Mouse (Mus musculus) heart, adult 11 months (tissue): ENCODE measurements at regions not wholly inside any gene's neighbourhood (a gene's known extent, or its start where the extent isn't known, plus 50 kb on each side); places are given as distances from the start of the nearest gene placed in this dataset.
A peak's percentile ranks its signal among the peaks of the same experiment; 100 is the strongest.

ENCODE experiments used
- DNase-seq: peaks from one replicate; pipeline ENCODE4 v3.0.0; 2022

DNA sequence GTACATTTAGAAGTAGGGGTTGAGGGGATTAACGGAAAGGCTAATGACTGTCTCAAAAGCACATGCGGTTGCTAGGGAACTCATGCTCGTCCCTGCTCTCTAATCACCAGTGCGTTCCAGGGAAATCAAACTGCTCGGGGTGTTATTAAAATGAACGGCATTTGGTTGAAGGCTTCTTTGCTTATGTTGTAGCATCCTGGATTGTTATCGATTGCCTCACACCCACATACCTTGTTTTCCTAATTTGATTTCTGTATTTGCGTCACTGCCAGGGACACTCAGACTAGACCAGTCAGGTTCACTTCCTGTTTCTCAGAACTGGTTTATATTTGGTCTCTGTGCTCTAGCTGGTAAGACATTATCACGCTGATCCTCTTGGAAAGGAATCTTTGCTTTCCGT, 177.0 kb upstream of the Mkln1 start:
- peak; percentile 97 for DNase-seq

DNA sequence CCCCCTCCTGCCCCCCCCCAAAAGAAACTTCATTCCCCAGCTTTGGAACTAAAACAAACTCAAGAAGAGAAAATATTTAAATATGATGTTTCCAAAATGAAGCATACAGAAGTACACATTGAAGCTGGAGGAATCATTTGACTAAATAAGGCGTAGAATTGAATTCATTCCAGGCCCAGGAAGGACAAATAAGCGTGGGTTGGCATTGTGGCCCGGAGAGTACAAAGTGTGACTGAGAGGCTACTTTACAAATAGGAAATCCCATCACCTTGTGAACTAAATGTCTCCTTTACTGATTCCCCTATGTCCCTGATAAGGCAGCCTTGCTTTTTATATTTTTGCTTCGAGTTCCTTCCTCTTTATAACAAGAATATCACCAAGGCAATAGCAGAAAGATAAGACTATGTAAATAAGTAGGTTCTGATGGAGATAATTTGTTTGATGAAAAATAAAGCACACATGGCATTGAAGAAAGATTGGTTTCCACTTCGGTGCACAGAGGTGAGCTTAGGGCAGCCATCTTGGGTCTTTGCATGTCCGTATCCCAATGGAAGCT, 176.4 kb upstream of the Mkln1 start:
- DNase-seq, result peak; percentile 92

DNA sequence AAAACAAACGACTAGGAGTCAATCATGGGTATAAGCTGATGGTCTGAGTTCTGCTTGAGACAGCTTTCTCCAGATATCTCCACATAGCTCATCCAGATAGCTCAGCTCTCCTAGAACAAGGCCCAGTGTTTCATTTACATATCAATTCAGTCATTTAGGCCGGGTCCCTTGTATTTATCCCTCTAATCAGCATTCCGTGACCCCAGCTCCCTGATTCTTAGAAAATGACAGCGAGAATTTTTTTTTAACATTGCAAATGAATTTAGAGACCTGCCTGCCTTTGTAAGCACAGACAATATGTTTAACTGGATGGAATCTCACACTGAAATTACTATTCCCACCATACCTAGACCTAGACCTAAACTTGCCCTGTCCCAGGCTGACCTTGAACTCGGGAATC, 171.1 kb upstream of the Mkln1 start:
- no peak for DNase-seq

DNA sequence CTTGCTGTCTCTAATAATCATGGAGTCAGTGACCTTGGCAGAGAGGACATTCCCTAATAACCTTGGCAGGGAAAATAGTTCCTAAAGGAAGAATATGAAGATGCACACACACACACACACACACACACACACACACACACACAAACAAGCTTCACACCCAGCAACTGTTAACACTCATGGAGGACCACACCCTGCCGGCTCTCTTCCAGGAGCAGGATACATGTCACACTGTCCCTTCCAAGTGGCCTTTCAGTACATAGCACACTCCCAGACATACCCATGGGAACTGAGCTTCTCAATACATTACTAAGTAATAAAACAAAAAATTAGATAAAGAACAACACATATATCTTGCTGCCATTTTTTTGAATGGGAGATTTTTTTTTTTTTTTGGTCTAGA, 170.5 kb upstream of the Mkln1 start:
- DNase-seq, result peak; percentile 86

DNA sequence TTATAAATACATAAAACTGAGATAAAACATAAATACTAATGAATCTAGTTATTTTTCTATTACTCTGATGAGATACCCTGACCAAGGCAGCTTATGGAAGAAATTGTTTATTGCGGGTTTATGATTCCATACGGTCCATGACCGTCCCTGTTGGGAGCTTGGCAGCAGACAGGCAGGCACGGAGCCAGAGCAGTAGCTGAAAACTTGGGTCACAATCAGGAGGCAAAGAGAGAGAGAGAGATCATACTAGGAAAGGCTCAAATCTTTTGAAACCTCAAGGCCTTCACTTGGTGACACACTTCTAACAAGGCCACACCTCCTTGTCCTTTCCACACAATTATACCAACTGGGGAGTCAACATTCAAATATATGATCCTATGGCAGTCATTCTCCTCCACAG, 166.7 kb upstream of the Mkln1 start:
- peak; percentile 64 for DNase-seq

DNA sequence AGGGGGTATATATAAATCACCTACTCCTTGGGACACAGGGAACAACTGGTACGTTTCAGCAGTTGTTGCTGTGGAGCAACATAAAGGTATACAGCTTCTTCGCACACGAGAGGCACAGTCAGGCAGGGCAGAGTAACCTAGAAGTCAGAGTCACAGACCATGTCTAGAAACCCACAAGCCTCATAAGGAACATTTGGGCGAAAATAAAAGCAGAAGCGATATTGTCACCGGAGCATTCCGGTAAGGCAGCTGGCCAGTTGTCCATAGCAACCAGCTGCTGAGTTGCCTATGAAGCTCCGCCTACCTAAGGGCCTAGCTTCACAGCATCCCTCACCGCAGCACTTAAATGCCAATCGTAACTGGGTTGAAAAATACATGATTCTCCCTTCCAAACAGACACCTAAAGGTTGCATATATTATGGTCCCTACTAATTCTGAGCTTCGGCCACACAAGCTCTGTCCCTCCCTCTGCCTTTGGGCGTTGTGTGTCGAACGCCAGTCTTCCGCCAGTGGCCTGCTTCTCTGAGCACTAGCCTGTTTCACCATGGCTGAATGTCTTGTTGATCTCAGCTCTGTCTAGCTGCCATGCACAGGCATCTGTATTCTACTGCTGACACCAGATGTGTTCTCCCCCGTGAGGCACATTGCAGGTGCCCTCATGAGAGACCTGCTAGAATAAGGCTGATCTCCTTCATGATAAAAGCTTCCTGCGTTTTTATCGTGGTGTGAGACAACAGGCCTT, 165.1 kb upstream of the Mkln1 start:
- DNase-seq, result peak; percentile 92

DNA sequence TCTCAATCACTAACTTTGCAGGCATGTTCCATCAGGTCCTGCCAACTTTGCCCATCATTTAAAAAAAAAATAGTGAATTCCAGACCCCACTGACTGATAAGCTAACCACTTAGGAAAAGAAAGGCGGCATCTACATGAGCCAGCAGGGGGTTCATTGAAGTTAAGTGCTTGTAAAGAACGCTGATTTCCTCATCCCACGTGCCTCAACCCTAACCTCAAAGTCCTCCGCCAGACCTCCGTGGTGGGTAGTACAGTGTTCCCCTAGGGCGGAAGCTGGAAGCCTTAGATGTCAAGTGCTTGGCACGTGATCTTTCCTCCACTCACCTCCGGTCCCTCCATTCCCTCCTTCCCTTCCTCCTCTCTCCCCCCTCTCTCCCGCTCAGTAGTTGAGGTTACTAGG, 158.5 kb upstream of the Mkln1 start:
- peak; percentile 30 for DNase-seq

DNA sequence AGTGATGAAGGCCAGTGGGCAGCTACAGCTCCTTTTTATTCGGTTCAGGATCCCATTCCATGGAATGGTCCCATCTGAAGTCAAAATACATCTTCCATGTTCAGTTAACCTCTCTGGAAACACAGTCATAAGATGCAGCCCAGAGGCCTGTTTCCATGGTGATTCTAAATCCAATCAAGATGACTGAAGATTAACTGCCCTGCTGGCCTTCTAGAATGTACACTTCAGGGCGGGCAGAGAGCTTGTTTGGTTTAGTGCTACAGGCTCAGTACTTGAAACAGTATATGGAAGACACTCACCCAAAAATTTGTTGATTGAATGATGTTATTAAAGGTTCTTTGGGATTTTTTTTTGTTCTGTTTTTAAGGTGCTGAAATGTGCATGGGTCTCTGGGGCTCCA, 148.0 kb upstream of the Mkln1 start:
- peak; percentile 61 for DNase-seq

DNA sequence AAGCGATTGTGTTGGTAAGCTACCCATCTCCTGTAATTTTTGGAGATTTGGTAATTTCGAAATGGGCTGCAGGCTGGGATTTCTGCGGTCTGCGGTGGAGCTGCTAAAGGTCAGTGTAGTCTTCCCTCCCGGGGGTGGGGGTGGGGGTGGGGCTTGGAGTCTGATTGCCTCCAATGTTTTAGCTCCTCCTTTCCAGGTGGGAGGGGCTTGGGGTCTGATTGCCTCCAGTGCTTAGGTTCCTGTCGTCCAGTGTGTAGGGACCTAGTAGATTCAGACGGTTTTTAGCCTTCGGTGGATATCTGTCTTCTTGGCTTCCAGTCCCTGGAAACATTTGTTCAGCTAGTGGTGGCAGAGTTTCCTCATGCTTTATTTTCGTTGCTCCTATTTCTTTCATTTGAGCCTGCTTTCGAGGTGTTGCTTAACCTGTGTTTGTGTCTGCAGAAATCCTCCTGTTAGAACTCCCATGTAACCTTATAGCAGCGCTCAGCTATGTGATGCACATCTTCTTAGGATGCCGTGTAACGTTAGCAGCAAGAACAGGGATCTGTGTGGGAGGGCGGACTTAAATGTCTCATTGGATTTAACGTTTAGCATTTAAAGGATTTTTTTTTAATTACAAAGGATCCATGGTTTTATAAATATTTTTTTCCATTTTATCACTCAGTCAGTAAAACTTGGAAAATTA, 145.1 kb upstream of the Mkln1 start:
- DNase-seq, result peak; percentile 94

DNA sequence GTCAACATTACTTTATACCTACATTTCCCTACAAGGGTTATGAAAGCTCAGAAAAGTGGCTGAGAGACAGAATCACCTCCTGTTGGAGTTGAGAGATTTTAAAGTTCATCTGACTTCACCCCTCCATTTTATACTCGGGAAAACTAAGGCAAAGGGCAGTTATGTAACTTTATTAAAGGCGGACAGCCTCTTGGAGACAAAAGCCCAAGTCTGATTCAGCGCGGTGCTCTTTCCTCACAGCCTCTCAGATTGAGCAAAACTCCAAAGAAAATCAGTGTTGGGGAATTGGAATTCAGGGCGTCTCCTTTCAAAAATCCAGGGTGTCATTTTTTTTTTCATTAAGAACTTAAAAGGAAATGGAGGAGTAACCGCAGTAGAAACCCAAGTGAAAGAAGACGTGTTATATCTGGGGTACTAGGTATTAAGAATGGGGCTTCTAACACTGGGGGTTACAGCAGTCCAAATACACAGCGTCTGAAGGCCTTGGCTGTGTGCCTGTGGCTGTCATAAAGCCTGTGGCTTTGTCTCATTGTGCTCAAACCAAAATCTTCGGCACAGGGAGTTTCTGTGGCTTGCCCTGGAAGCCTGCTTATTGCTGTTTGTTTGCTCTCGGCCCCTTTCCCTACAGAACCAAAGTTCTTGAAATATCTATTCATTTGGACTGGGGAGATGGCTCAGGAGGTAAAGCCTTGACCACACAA, 137.7 kb upstream of the Mkln1 start:
- DNase-seq, result peak; percentile 94

DNA sequence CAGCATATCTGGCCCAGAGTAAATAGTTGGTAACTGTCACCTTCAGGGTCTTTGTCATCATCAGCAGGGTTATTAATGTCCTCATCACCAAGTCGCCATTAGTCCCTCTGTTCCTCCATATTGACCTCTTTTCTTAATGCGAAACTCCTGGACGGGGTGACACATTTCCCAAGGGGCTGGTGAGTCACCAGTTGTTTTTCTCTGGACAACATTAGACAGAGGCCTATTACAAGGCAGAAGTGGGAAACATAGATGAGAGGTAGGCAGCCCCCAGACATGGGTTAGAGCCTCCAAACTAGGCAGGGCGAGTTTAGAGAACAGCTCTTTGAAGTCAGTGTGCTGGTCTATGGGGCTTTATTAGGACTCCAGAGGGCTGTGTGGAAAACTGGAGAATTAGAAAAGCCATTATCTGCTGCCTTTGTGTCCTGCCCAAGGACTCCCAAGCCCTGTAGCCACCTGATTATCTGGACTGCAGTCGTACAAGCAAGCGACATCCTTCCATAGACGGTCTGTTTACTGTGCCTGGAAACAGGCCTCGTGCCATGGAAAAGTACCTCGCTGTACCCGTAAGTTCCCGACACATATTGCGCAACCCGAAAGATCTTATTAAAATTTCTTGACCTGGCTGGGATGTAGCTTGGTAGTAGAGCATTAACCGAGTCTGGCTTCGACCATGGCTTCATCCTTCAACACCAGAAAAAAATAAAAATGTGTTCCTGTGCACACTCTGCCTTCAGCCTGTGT, 136.6 kb upstream of the Mkln1 start:
- DNase-seq, result peak; percentile 98

DNA sequence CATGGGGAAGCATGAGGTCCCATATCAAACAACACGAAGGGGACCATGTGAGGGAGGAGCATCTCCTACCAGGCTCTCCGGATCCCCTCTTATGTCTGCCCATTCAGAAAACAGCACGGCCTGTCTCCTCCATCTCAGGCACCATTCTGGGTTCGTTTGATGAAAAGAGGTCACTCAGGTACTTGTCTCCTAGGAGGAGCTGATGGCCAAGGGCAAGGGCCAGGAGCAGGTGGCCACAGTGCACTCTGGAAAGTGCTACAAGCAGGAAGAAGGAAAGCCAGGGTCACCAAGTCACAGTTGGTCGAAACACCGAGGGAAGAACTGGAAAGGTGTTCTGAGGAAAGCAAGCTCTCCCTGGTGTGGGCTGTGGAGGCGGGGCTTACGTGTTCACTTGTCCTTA, 135.9 kb upstream of the Mkln1 start:
- DNase-seq, result peak; percentile 91

DNA sequence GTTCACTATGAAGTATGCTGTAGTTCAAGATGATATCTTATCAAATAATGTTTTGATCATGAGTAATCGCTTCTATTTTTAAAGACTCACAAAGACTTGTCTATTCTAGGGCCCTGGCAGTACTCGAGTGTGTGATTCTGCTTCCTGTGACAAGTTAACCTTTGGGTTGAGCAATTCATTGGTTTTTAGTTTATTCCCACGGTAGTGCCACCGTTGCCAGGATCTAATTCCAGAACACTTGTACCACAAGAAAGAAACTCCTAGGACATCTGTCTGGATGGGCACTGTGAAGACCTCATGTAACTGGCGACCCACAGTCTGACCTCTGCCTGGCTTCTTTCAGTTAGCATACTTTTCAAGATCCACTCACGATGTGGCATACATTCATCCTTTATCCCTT, 134.7 kb upstream of the Mkln1 start:
- DNase-seq, result peak; percentile 84

DNA sequence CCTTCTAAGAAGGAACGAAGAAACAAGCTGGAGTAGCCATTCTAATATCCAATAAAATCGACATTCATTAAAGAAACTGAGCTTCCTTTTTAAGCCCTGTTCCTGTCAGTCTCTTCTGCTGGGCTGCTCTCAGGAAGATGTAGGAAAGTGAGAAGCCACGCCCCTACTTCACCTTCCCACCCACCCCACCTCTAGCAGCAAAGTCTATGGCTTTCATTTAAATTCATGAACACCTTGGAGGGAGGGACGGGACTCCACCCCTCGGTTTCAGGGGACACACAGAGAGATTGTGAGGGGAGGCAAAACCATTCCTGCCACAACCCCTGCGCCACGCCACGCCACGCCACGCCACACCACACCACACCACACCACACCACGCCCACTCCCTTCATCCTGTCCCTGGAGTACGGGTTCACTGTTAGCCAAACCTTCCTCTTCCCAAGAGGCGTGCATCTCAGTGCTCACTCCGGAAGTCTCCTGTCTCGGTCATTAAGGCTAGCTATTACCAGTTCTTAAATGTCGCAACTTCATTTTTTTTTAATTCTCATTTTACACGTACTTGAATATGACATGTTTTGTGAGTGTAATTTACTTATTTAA, 132.0 kb upstream of the Mkln1 start:
- DNase-seq, result peak; percentile 86

DNA sequence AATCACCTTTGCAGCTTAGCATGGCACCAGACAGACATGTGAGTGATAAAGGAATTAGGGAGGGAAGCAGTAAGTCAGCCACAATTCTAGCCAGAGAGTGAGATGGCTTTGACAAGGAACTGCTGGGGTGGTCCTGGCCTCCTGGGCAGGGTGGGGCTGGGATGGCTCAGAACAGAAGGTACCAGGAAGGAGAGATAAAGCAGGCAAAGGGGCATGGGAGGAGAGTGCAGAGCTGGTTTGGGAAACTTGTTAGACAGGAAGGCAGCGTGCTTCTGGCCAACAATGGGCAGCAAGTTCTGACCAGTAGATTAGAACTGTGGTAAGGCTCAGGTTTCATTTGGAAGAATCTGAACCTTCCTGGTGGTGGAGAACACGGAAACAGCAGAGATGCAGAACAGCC, 130.5 kb upstream of the Mkln1 start:
- peak; percentile 82 for DNase-seq

DNA sequence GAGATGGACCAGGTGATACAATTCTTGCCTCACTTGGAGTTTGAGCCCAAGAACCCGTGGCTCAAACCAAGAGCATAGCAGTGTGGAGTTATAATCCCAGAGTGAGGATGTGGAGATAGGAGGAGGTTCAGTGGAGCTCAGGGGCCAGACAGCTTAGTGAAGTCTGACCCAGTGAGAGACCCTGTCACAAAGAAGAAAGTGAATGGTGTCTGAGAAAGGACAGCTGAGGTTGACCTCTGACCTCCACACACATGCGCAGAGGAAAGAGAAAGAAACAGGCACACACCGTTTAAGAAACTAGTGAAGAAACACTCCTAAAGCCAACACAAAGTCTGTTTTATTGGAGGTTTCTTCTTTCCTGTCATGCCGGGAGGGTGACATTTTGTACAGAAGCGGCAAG, 124.7 kb upstream of the Mkln1 start:
- peak; percentile 84 for DNase-seq

DNA sequence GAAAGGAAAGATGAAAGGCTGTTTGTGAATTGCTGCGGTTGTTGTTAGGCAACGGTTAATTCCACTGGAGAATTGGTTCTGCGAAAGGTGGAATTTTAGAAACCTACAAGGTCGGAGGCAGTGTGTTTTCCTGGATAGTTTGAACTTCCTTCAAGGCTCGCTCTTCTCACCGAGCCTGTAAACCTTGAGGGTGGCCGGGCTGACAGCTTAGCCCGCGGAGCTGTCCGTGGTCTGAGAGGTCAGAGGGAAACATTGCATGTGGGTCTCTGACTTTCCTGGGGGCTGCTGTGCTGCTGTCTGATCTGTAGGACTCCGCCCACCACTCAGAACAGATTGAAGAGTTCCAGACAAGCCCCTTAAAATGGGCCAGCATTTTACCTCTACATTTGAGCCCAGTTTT, 124.3 kb upstream of the Mkln1 start:
- DNase-seq, result peak; percentile 66

DNA sequence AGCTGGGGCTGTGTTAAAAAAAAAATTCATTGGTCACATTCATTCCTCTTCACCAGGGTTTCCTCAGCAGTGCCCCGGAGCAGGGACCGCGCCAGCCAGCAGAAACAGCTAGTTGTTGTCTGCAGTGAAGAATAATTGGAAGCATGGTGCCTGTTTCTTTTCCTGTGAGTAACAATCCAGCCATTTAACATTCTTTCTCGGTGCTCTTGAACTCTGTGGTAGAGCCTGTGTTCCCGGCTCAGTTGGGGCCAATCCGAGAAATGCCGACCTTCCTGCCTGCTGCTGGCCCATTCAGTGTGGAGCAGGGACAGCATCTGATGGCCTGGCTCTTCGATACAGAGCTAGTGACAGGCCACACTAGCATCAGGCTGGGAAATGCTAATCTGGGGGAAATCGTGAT, 120.7 kb upstream of the Mkln1 start:
- peak; percentile 64 for DNase-seq

DNA sequence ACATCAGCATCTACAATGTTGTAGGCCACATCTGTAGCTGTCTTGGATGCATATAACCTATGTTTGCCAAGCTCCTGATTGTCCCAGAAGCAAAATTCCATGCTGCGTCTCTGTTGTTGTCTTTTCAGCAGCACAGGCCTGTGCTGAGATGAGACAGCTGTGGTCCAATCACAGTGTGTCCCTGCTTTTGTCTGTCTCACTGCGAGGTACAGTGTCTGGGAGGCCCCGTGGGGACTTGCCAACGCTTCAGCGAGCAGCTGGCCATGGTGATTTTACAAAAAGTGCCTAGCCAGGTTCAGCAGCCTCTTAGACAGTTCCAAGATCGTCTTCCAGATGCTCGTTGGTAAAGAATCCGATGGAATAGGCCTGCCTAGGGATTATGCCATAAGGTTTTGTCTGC, 114.6 kb upstream of the Mkln1 start:
- peak; percentile 93 for DNase-seq

DNA sequence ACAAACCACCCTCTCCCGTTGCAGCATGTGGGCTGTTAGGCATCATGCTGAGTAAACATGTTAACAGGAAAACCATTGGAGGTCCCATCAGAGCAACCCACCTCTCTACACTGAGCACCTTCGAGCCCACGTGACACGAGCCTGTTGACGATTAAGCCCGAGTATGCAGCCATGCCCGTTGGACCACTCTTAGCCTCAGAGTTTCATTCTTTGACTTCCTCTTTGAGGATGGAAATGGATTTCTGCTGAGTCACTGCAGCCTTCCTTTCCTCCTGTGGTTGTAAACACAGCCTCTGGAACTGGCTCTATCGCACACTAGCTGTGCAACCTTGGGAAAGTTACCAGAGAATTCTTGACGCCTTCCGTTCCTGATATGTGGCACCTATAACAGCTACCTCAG, 114.1 kb upstream of the Mkln1 start:
- DNase-seq, result peak; percentile 94

DNA sequence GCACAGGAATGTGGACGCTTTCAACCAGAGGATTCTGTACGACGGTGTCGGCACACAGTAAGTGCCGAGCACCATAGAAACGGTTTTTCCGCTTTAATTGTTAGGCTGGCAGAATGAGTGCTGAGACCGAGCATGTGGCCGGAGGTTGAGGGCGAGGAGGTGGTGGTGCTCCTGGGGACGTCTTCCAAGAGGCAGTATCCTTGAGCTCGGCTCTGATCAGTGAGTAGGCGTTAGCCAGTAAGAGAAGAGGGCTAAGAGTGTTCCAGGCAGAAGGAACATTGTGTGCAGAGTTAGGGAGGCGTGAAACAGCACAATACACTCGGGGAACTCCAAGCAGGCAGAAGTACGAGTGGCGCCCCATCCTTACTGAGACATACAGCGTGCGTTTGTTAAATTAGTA, 113.5 kb upstream of the Mkln1 start:
- DNase-seq, result peak; percentile 95

DNA sequence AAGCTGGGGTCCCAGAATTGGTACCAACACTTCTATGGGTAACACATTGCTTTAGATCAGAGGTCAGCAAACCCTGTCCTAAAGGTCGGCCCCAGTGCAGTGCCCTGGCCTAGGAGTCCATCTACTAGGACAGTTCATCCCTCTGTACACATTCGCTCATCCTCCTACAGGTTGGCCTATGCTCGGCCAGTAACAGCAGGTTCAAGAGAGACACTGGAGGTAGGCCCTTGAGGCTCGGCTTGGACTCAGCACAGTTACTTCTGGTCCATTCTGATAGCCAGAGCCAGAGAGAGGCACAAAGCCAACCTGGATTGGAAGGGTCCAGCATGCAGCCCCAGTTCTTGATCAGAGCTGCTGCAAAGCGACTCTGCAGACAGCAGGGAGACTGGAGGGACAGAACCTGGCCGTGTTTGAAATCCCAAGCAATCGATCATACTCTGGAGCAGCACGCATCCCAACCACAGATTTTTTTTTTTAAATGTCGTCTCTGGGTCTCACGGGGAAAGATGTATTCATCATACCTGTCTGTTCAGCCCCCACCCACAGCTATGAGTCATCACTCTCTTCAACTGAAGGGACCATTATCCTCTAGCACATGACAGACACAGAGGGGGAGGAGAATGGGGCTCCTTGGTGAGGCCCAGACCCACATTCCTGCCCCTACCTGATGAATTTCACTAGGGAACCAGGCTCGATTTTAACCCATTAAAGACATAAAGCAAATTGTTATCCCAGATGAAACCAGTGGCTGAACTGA, 112.4 kb upstream of the Mkln1 start:
- peak; percentile 90 for DNase-seq
